Mouse (Mus musculus) hindbrain, postnatal 0 days (tissue): ENCODE measurements around the gene Zfp704. TPM values are rescaled to one million over a fixed set of nuclear protein-coding genes. Genes with fewer than 3 reads are reported as not detected.
A peak's percentile ranks its signal among the peaks of the same experiment; 100 is the strongest.

Experiments
- ATAC-seq: fragments of 200-750 bp; cut with Nextera tagmentation; 2 replicates; pipeline ENCODE4 v1.8.0; 2017; ENCODE audit warnings: mild to moderate bottlenecking, moderate TSS enrichment, moderate library complexity
- DNase-seq: peaks from one replicate; pipeline ENCODE4 v3.0.0-alpha.2; 2015; ENCODE audit warnings: low spot score
- H3K27ac ChIP-seq: fragments of 300-500 bp; sonication (generic); 2 replicates; pipeline ENCODE4 v1.5.1; 2014; ENCODE audit warnings: mild to moderate bottlenecking
- H3K27me3 ChIP-seq: fragments of 300-500 bp; sonication (generic); 2 replicates; pipeline ENCODE4 v1.6.1; 2014; ENCODE audit warnings: low read length, mixed read lengths; ENCODE audit not compliant: insufficient read depth
- H3K36me3 ChIP-seq: fragments of 300-500 bp; sonication (generic); 2 replicates; pipeline ENCODE4 v1.6.1; 2014; ENCODE audit warnings: low read length, mixed read lengths; ENCODE audit not compliant: insufficient read depth
- H3K4me1 ChIP-seq: fragments of 300-500 bp; sonication (generic); 2 replicates; pipeline ENCODE4 v1.6.1; 2014; ENCODE audit warnings: antibody characterized with exemption, low read length, mixed read lengths; ENCODE audit not compliant: insufficient read depth
- H3K4me2 ChIP-seq: fragments of 300-500 bp; sonication (generic); 2 replicates; pipeline ENCODE4 v1.6.1; 2014; ENCODE audit warnings: low read depth, mild to moderate bottlenecking, low read length, moderate library complexity, mixed read lengths
- H3K4me3 ChIP-seq: fragments of 300-500 bp; sonication (generic); 2 replicates; pipeline ENCODE4 v1.5.1; 2014; ENCODE audit warnings: low read length
- H3K9ac ChIP-seq: fragments of 300-500 bp; sonication (generic); replicated peaks from 2 replicates; pipeline ENCODE4 v1.6.1; 2014; ENCODE audit warnings: mild to moderate bottlenecking, low read length, moderate library complexity, mixed read lengths
- H3K9me3 ChIP-seq: fragments of 300-500 bp; sonication (generic); 2 replicates; pipeline ENCODE4 v1.6.1; 2016; ENCODE audit warnings: low read length, mixed read lengths
- CTCF ChIP-seq: IDR thresholded peaks from 2 replicates; pipeline ENCODE4 v1.5.1; 2016; ENCODE audit warnings: antibody characterized with exemption, control low read depth, low read depth
- WGBS: fragments of 180-500 bp; shearing (Covaris S2); extraction: QIAGEN DNeasy Blood & Tissue Kit; methylation state at CpG from one replicate; pipeline ENCODE4 v1.1.7; 2014; 5-methylcytosine and 5-hydroxymethylcytosine counted together
- polyA plus RNA-seq: library from polyadenylated mRNA; unstranded; fragments of >200 nt; fragmentation: Nextera tagmentation; extraction: Ambion mirVana; gene quantifications from 2 replicates; pipeline ENCODE4 v1.2.1, GENCODE M21; 2015
- total RNA-seq: library from RNA; depleted of rRNA; stranded (reverse); fragments of >200 nt; gene quantifications from 2 replicates; pipeline ENCODE4 v1.2.3, GENCODE M21; 2014

Gene Zfp704
- total and polyA plus RNA-seq, 2 experiments from 2014 or later: 11.2 to 57.5 TPM

- H3K4me2 ChIP-seq: no peak overlapping the region
- no peak for TF ChIP-seq CTCF
- no peaks in the 10 kb centered on the region for H3K9me3 ChIP-seq
- no peaks in the 10 kb centered on the region for H3K27me3 ChIP-seq
- no peak for ATAC-seq
- no peaks in the 10 kb centered on the region for H3K36me3 ChIP-seq
- whole genome bisulfite sequencing: 82% methylated on average over 6 of the region's 6 CpGs
- no peaks in the 10 kb centered on the region for H3K4me1 ChIP-seq
- H3K4me3 ChIP-seq: no peak overlapping the region
- H3K27ac ChIP-seq: no peak overlapping the region
- no peak for DNase-seq
- H3K9ac ChIP-seq: no peak overlapping the region
Measured at GRCm38 (mm10) chr3:9619562-9620275, 9.8 kb upstream of the Zfp704 start.

GRCm38 (mm10) chr3:9617101-9617500, 7.2 kb upstream of the Zfp704 start:
- Histone ChIP-seq H3K9me3 (no peaks in the 10 kb centered on the region), H3K36me3 (no peaks in the 10 kb centered on the region), H3K4me1 (no peaks in the 10 kb centered on the region), H3K9ac (no peak overlapping the region), H3K4me3 (no peak overlapping the region), H3K27ac (no peak overlapping the region), H3K4me2 (no peak overlapping the region), H3K27me3 (no peaks in the 10 kb centered on the region)
- 78% methylated on average over 9 of the region's 9 CpGs for WGBS
- ATAC-seq (no peak), DNase-seq (no peak)
- peak; percentile 22; the same call in 1 of the 2 replicates for TF ChIP-seq CTCF

- H3K36me3 ChIP-seq: no peaks in the 10 kb centered on the region
- H3K4me3 ChIP-seq: no peak overlapping the region
- H3K27ac ChIP-seq: no peak overlapping the region
- no peak for DNase-seq
- no peak overlapping the region for H3K9ac ChIP-seq
- 69% methylated on average over 12 of the region's 12 CpGs for WGBS
- H3K4me1 ChIP-seq: no peaks in the 10 kb centered on the region
- no peaks in the 10 kb centered on the region for H3K9me3 ChIP-seq
- no peaks in the 10 kb centered on the region for H3K27me3 ChIP-seq
- no peak overlapping the region for H3K4me2 ChIP-seq
- ATAC-seq: no peak
- TF ChIP-seq CTCF: no peak
Measured at GRCm38 (mm10) chr3:9614676-9615075, 4.8 kb upstream of the Zfp704 start.

- Histone ChIP-seq H3K36me3 (no peaks in the 10 kb centered on the region), H3K9ac (no peak overlapping the region), H3K4me3 (no peak overlapping the region), H3K27ac (no peak overlapping the region), H3K4me2 (no peak overlapping the region), H3K27me3 (no peaks in the 10 kb centered on the region), H3K9me3 (no peaks in the 10 kb centered on the region), H3K4me1 (no peaks in the 10 kb centered on the region)
- no peak for ATAC-seq
- no peak for DNase-seq
- WGBS: 75% methylated on average over 8 of the region's 8 CpGs
- TF ChIP-seq CTCF: no peak
Measured at GRCm38 (mm10) chr3:9614011-9614410, 4.1 kb upstream of the Zfp704 start.

- ATAC-seq: no peak
- Histone ChIP-seq H3K36me3 (no peaks in the 10 kb centered on the region), H3K27ac (no peak overlapping the region), H3K9me3 (no peaks in the 10 kb centered on the region), H3K4me2 (no peak overlapping the region), H3K4me1 (peaks cover 8% of the 10 kb centered on the region; the same call in 1 of the 2 replicates), H3K27me3 (no peaks in the 10 kb centered on the region), H3K9ac (no peak overlapping the region), H3K4me3 (no peak overlapping the region)
- TF ChIP-seq CTCF: no peak
- no peak for DNase-seq
- 78% methylated on average over 4 of the region's 4 CpGs for WGBS
Measured at GRCm38 (mm10) chr3:9611226-9611625, 1.3 kb upstream of the Zfp704 start.

GRCm38 (mm10) chr3:9610426-9610825, 541 bp upstream of the Zfp704 start:
- peaks cover 10% of the 10 kb centered on the region; the same call in 1 of the 2 replicates for H3K4me1 ChIP-seq
- TF ChIP-seq CTCF: no peak
- no peaks in the 10 kb centered on the region for H3K36me3 ChIP-seq
- peak; percentile 51 for DNase-seq
- no peaks in the 10 kb centered on the region for H3K27me3 ChIP-seq
- H3K4me2 ChIP-seq: peak overlapping the region; percentile 65
- peak overlapping the region; percentile 94; the same call in 1 of the 2 replicates for H3K9ac ChIP-seq
- peak overlapping the region; percentile 95 for H3K27ac ChIP-seq
- H3K9me3 ChIP-seq: no peaks in the 10 kb centered on the region
- peak; percentile 46 for ATAC-seq
- H3K4me3 ChIP-seq: peak overlapping the region; percentile 89; the same call in 1 of the 2 replicates
- 82% methylated on average over 2 of the region's 2 CpGs for WGBS
